Mouse (Mus musculus): ENCODE measurements around the gene Clcn7.

DNA sequence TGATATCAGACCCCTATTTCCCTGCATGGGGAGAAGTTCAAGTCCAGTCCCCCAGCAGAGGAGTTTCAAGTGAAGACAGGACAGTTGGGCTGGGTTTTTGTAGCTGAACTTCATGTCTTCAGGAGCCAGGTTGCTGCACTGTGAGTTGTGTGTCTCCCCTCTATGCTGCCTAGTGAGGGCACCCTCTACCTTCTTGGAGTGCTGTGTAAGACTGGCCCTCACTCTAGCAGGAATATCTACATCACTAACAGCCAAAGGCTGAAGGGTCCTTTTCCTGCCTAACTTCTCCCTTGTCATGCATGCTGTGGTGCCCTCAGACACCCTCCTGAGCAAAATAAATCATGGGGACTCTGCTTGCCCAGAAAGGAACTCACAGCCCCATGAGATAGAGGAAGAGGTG lies 50.0 kb downstream of the Clcn7 start:
- TF ChIP-seq CTCF (conservative IDR thresholded peaks at IDR 0.05; ENCODE audit: low read length) (no peak), NANOG (IDR thresholded peaks at IDR 0.05; ENCODE audit: borderline replicate concordance, low read length) (no peak), POU5F1 (IDR thresholded peaks at IDR 0.05; ENCODE audit: borderline replicate concordance, low read length) (no peak)
